Mouse (Mus musculus) CD8-positive naive resting alpha-beta T cell, adult 2 months (primary cell): Measurements from ENCODE around the gene Klhl6.
A peak's percentile ranks its signal among the peaks of the same experiment; 100 is the strongest.

Experiments used
- DNase-seq, 2 experiments: peaks; one replicate each; pipeline ENCODE4 v3.0.0; 2022; ENCODE audit warnings: low read depth in 2 of 2, low spot score in 2 of 2

Gene Klhl6

DNA sequence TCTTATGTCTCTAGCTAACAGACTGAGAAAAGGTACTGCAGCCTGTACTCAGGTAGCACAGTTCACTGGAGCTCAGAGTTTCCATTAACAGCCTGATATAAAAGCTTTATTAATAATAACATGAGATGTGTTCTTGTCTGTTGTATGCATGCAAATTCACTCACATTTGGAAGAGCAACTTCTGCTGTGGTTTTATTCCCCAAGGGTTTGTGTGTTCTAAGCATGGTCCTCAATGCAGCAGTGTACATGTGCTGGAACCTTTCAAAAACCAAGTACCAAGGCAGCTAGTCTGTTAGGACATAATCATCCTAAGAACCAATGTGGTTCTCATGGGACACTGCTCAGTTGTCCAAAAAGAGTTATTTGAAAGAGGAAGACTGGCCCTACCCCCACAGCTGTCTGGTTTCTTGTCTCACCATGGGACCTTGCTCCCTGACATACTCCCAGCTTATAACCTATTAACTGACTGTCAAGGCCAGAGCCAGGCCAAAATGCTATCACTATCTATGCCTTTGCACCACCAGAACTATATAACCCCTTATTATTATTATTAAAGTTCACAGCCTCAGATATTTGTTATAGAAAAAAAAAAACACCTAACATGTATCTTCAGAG, 10.0 kb downstream of the Klhl6 start:
- DNase-seq = no peak

- no peak for DNase-seq
These were observed 13.3 kb downstream of the Klhl6 start for GRCm38 (mm10) chr16:19969506-19969905.

DNA sequence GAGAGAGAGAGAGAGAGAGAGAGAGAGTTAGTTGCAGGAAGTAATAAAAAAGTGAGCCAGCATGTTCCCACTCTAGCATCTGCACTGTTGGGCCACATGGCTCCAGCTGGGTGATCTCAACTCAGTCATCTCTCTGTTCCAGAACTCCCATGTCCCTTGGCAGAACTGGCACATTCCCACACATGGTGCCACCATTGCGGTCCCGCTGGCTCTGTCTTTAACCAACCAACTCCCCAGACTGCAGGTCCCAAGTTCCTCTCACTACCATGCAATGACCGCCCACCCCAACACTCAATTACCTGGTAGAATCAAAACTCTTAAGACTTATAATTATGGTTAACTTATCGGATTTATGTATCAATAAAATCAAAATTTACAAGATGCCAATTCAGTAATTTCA, 14.2 kb downstream of the Klhl6 start:
- DNase-seq = no peak

DNA sequence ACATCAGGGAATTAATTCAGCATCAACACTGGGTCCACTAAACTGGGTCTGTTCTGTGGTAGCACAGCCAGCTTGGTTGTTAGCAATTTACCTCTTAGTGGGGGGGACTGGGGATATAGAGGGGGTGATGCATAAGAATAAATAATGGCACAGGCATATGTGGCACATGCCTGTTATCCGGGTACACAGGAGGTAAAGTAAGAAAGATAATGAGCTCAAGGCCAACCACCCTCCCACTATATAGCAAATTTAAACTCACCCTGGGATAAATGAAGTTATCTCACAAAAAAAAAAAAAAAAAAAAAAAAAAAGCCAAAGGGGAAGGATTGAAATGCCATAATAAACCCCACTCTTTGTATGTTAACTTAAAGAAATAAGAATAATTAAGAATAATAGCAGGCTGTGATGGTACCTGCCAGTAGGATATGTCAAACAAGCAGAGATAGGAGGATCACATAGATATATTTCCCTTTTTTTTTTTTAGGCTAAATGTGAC, 14.9 kb downstream of the Klhl6 start:
- no peak for DNase-seq

DNA sequence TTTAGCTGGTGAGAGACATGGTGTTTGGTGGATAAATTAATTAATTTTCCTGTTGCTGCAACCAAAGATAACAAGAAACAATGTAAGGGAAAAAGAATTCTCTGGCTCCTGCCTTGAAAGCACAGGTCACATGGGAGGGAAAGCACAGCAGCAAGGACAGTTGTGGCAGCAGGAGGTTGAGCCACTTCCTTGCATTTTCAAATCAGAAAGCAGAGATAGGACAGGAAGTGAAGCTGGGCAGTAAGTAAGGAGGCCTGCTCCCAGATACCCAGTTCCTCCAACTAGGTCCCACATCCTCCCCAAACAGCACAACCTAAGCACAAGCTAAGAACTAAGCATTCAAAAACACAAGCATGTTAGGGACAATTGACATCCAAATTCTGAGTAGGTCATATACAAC, 15.9 kb downstream of the Klhl6 start:
- DNase-seq = no peak

DNA sequence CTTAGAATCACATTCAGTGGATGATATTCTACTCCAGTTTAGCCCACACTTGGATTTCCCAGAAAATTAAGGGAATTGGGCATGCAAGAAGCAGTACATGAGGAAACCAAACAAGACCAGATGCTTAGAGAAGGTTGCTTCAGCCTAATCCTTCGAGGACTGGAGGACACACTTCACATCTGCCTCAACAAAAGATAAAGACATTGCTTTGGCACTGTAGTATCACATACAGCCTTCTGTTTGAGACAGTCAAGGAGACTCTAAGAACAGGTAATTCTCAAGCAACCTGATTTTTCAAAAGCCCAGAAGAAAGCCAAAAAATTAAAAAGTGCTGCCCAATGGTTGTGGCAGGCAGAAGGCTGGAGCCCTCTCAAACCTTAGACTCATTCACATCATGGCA, 16.4 kb downstream of the Klhl6 start:
- no peak for DNase-seq

- no peak for DNase-seq
These were observed 19.9 kb downstream of the Klhl6 start for GRCm38 (mm10) chr16:19962951-19963350.

DNA sequence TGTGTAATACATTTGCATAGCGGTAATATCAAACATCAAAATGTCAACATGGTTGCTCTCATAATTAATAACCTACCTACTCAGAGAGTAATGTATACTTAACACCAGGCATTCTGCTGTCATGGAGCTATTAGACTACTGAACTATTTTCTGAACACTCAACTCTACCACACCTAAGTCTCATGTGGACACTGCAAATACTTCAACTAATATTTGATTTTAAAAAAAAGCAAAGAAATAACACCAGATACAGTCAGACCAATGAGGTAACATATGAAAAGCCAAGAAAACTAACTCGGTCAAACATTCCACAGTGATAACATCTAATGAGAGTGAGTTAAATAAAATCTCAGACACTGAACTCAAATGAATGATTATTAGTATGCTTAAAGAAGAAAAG, 21.8 kb downstream of the Klhl6 start:
- no peak for DNase-seq

DNA sequence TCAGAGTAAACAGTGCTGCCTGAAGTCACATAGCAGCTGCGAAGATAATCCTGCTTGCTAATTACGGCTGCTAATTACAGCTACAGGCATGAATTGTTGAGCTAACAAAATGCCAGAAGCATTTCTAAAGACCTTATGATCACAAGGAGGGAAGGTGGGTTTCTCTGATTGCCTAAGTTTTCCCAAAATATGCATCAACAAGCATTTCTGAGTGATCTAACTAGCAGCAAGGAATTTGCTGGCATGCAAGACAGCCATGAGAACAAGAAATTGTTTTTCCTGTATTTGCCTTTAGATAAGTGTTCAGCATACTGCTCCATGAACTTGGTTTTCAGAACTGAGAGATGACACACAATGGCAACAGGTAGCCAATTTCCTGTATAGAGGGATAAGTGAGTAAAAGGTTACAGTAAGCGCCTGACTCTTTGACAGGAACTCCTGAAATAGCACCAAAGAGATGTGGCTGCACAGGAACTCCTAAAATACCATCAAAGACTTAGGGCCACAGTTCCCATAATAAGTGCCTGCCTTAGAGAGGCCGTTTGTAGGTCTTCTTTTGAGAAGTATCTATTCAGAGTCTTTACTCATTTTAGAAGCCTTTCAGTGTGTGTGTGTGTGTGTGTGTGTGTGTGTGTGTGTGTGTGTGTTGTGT, 22.3 kb downstream of the Klhl6 start:
- no peak for DNase-seq

GRCm38 (mm10) chr16:19957051-19957450, 25.8 kb downstream of the Klhl6 start:
- no peak for DNase-seq

GRCm38 (mm10) chr16:19947336-19947735, 35.5 kb downstream of the Klhl6 start:
- DNase-seq = no peak

- no peak for DNase-seq
These were observed 36.1 kb downstream of the Klhl6 start for GRCm38 (mm10) chr16:19946578-19947298.

DNA sequence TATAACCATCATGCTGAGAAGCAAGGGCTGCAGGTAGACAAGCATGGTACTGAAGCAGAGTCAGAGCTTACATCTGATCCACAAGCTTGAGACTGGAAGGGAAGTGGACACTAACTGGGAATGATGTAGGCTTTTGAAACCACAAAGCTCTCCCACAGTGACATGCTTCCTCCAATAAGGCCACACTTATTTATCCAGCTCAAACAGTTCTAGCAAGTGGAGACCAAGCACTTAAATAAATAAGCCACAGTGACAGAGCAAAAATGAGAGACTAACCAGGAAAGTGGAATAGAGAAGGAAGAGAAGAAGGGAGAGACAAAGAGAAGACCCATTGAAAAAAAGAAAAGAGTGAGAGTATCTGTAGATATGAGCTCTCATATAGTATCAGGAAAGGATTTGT, 62.0 kb downstream of the Klhl6 start:
- DNase-seq = no peak

- no peak for DNase-seq
These were observed 64.6 kb downstream of the Klhl6 start for GRCm38 (mm10) chr16:19918286-19918685.

- no peak for DNase-seq
These were observed 70.3 kb downstream of the Klhl6 start for GRCm38 (mm10) chr16:19912582-19912981.

DNA sequence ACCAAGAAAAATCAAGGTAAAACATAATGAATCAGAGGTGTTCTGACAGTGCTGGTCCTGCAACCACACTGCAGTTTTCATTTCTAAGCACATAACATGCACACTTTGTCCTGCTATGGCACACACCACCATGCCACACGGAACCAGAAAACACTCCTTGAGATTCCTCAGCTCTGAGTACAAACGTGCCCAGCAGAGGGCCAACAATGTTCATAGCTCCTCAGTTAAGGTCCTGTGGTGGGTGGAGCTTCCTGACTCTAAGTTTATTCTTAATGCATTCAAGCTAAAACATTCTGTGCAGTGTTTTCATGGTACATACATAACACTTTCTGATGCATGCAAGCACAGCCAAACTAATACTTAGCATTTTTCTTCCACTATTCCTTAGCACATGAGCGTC, 74.5 kb downstream of the Klhl6 start:
- no peak for DNase-seq

DNA sequence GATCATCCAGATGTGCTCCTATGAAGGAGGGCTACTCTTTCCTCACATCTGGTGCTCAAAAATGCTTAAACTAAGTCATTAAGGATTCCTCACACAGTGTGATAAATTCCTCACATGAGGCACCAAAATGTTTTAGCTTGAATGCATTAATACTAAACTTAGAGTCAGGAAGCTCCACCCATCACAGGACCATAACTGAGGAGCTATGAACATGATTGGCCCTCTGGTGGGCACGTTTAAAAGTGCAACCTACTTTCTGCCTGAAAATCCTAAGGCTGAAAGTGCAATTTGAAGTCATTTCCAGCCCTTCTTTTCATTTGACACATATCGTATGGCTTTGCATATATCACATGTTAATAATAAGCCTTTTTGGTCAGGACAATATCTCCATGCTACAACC, 75.7 kb downstream of the Klhl6 start:
- peak; percentile 18 to 46 for DNase-seq

- no peak for DNase-seq
These were observed 77.9 kb downstream of the Klhl6 start for GRCm38 (mm10) chr16:19904734-19905479.

- no peak for DNase-seq
These were observed 79.0 kb downstream of the Klhl6 start for GRCm38 (mm10) chr16:19903792-19904191.
